Mouse (Mus musculus): ENCODE measurements around the gene Cox5a. TPM values are rescaled to one million over a fixed set of nuclear protein-coding genes. Genes with fewer than 3 reads are reported as not detected.

Gene Cox5a
- polyA plus RNA-seq, 1 experiment, result 166 TPM

- TF ChIP-seq CTCF (IDR thresholded peaks at IDR 0.05; ENCODE audit: insufficient read depth, low read length) (no peak), POLR2A (IDR thresholded peaks at IDR 0.05; ENCODE audit: borderline replicate concordance, extremely low read depth, low read depth, low read length) (no peak)
- WGBS, result 32% methylated on average over 10 of the region's 10 CpGs
- H3K4me1 ChIP-seq (ENCODE audit: control insufficient read depth, insufficient read depth, low read length), result peaks cover 14% of the 10 kb centered on the region
- H3K4me3 ChIP-seq (replicated peaks; ENCODE audit: extremely low read depth, low read depth, low read length), result no peak overlapping the region
- DNase-seq, result no peak
Observed at GRCm38 (mm10) chr9:57565741-57566221, 44.7 kb downstream of the Cox5a start.

GRCm38 (mm10) chr9:57566846-57567245 is 45.8 kb downstream of the Cox5a start:
- Histone ChIP-seq H3K4me3 (replicated peaks; ENCODE audit: extremely low read depth, low read depth, low read length) (no peak overlapping the region), H3K4me1 (ENCODE audit: control insufficient read depth, insufficient read depth, low read length) (peaks cover 11% of the 10 kb centered on the region)
- WGBS, result 63% methylated on average over 8 of the region's 8 CpGs
- DNase-seq, result no peak
- TF ChIP-seq POLR2A (IDR thresholded peaks at IDR 0.05; ENCODE audit: borderline replicate concordance, extremely low read depth, low read depth, low read length), result no peak
- no peak for TF ChIP-seq CTCF (IDR thresholded peaks at IDR 0.05; ENCODE audit: insufficient read depth, low read length)

GRCm38 (mm10) chr9:57568500-57568899 is 47.4 kb downstream of the Cox5a start:
- DNase-seq, result no peak
- H3K4me3 ChIP-seq (replicated peaks; ENCODE audit: extremely low read depth, low read depth, low read length), result no peak overlapping the region
- 0 out of 2 replicates have a peak, but pooled peaks cover 3% of the 10 kb centered on the region for H3K4me1 ChIP-seq (ENCODE audit: control insufficient read depth, insufficient read depth, low read length)
- TF ChIP-seq CTCF (IDR thresholded peaks at IDR 0.05; ENCODE audit: insufficient read depth, low read length) (no peak), POLR2A (IDR thresholded peaks at IDR 0.05; ENCODE audit: borderline replicate concordance, extremely low read depth, low read depth, low read length) (no peak)
- WGBS, result 89% methylated on average over 6 of the region's 6 CpGs

- Histone ChIP-seq H3K4me3 (replicated peaks; ENCODE audit: extremely low read depth, low read depth, low read length) (no peak overlapping the region), H3K4me1 (ENCODE audit: control insufficient read depth, insufficient read depth, low read length) (no peaks in the 10 kb centered on the region)
- DNase-seq, result no peak
- TF ChIP-seq CTCF (IDR thresholded peaks at IDR 0.05; ENCODE audit: insufficient read depth, low read length), result no peak
- TF ChIP-seq POLR2A (IDR thresholded peaks at IDR 0.05; ENCODE audit: borderline replicate concordance, extremely low read depth, low read depth, low read length), result no peak
Observed at GRCm38 (mm10) chr9:57574397-57574796, 53.3 kb downstream of the Cox5a start.

- no peak for TF ChIP-seq POLR2A (IDR thresholded peaks at IDR 0.05; ENCODE audit: borderline replicate concordance, extremely low read depth, low read depth, low read length)
- no peak for DNase-seq
- Histone ChIP-seq H3K4me1 (ENCODE audit: control insufficient read depth, insufficient read depth, low read length) (no peaks in the 10 kb centered on the region), H3K4me3 (replicated peaks; ENCODE audit: extremely low read depth, low read depth, low read length) (no peak overlapping the region)
- WGBS, result 51% methylated on average over 3 of the region's 3 CpGs
Observed at GRCm38 (mm10) chr9:57575577-57575976, 54.5 kb downstream of the Cox5a start.

GRCm38 (mm10) chr9:57577144-57577849 is 56.2 kb downstream of the Cox5a start:
- WGBS, result 68% methylated on average over 6 of the region's 6 CpGs
- Histone ChIP-seq H3K4me3 (replicated peaks; ENCODE audit: extremely low read depth, low read depth, low read length) (no peak overlapping the region), H3K4me1 (ENCODE audit: control insufficient read depth, insufficient read depth, low read length) (no peaks in the 10 kb centered on the region)
- TF ChIP-seq POLR2A (IDR thresholded peaks at IDR 0.05; ENCODE audit: borderline replicate concordance, extremely low read depth, low read depth, low read length), result no peak
- TF ChIP-seq CTCF (IDR thresholded peaks at IDR 0.05; ENCODE audit: insufficient read depth, low read length), result no peak
- DNase-seq, result no peak

Other genes with a start within 250 kb of the Cox5a start
- 30.8 and 36.1 TPM in 2 replicates for gene Ppcdc, start 81.2 kb upstream of the Cox5a start, polyA plus RNA-seq (2012; rRNA removed)
- 10.9 and 12.0 TPM in 2 replicates for gene Scamp5, start 53.2 kb upstream of the Cox5a start, polyA plus RNA-seq (2012; rRNA removed)
- 1.6 and 2.0 TPM in 2 replicates for gene Rpp25, start 17.2 kb upstream of the Cox5a start, polyA plus RNA-seq (2012; rRNA removed)
- 9.5 and 16.9 TPM in 2 replicates for gene Fam219b, start 16.3 kb downstream of the Cox5a start, polyA plus RNA-seq (2012; rRNA removed)
- gene Mpi, start 31.5 kb downstream of the Cox5a start, polyA plus RNA-seq (2012; rRNA removed), result 18.1 and 28.4 TPM in 2 replicates
- gene Scamp2, start 39.7 kb downstream of the Cox5a start, polyA plus RNA-seq (2012; rRNA removed), result 83.0 and 103 TPM in 2 replicates
- 23.2 and 34.2 TPM in 2 replicates for gene Ulk3, start 68.2 kb downstream of the Cox5a start, polyA plus RNA-seq (2012; rRNA removed)
- gene Cplx3, start 85.0 kb downstream of the Cox5a start, polyA plus RNA-seq (2012; rRNA removed), result not detected in 2 replicates
- 0.06 and 0.08 TPM in 2 replicates for gene Lman1l, start 99.5 kb downstream of the Cox5a start, polyA plus RNA-seq (2012; rRNA removed)
- 68.7 and 79.3 TPM in 2 replicates for gene Csk, start 132.4 kb downstream of the Cox5a start, polyA plus RNA-seq (2012; rRNA removed)
- 0.23 and 0.44 TPM in 2 replicates for gene Cyp1a2, start 162.4 kb downstream of the Cox5a start, polyA plus RNA-seq (2012; rRNA removed)
- 28.8 and 37.7 TPM in 2 replicates for gene Cyp1a1, start 166.7 kb downstream of the Cox5a start, polyA plus RNA-seq (2012; rRNA removed)
- gene Edc3, start 187.3 kb downstream of the Cox5a start, polyA plus RNA-seq (2012; rRNA removed), result 17.6 and 19.4 TPM in 2 replicates
- 95.5 and 159 TPM in 2 replicates for gene Clk3, start 244.6 kb downstream of the Cox5a start, polyA plus RNA-seq (2012; rRNA removed)

Data from lung, adult 2 months (tissue).